Mouse (Mus musculus) kidney, postnatal 10 days (tissue): ENCODE measurements around the gene Rasl11a.
"Not testable (repeated sequence)": the region's sequence is repeated elsewhere in the genome, so short reads cannot be mapped to it uniquely, and the experiment has no call there.

Source experiments
- DNase-seq: peaks from one replicate; pipeline ENCODE4 v3.0.0; 2021; ENCODE audit warnings: mixed read lengths

The Rasl11a gene

DNA sequence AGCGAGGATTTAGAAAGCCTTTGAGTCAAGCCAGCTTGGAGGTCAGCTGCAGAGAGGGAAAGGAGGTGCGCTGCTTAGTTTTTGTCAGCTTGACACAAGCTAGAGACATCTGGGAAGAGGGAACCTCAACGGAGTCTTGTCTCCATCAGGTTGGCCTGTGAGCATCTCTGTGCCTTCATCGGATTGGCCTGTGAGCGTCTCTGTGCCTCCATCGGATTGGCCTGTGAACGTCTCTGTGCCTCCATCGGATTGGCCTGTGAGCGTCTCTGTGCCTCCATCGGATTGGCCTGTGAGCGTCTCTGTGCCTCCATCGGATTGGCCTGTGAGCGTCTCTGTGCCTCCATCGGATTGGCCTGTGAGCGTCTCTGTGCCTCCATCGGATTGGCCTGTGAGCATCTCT lies 50.8 kb downstream of the Rasl11a start:
- DNase-seq, result not testable (repeated sequence)

DNA sequence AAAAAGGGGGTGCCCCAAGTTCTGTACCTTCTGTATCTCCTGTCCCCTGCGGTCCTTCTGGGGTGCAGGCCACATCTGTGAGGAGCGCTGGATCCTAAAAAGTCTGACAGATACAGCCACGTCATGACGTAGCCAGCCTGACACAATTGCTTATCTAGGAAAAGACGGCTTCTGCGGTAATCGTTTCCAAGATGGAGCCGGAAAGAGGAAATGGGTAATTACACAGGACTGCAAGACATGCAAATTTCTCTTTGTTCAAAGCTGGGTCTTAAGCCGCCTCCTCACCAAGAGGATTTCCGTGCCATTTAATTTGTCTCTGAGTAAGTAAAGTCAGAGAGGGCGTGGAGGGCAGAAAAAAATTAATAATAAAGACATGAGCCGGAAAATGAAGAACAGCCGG lies 52.1 kb downstream of the Rasl11a start:
- DNase-seq, result no peak
